Mouse (Mus musculus): ENCODE data around the gene Dntt. TPM values are rescaled to one million over a fixed set of nuclear protein-coding genes. Genes with fewer than 3 reads are reported as not detected.

Gene Dntt
- polyA plus RNA-seq (2012; rRNA removed), result 0.02 TPM in 1 of 2 replicates, not detected in the other

DNA sequence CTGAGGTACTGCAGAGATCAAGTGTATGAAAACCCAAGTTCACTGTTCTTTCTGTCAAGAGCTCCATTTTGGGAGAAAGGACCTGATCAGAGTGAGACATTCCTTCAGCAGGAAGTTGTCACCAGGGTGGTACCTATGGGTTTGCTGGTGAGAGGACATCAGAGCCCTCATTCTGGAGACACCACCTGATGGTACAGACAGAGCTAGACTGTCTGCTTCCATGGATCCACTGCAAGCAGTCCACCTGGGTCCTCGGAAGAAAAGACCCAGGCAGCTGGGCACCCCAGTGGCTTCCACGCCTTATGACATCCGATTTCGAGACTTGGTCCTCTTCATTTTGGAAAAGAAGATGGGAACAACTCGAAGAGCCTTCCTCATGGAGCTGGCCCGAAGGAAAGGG lies at the start of gene Dntt:
Gene Dntt, plus strand, starts transcription at position 57 of the 400 bp plus-strand sequence.

DNA sequence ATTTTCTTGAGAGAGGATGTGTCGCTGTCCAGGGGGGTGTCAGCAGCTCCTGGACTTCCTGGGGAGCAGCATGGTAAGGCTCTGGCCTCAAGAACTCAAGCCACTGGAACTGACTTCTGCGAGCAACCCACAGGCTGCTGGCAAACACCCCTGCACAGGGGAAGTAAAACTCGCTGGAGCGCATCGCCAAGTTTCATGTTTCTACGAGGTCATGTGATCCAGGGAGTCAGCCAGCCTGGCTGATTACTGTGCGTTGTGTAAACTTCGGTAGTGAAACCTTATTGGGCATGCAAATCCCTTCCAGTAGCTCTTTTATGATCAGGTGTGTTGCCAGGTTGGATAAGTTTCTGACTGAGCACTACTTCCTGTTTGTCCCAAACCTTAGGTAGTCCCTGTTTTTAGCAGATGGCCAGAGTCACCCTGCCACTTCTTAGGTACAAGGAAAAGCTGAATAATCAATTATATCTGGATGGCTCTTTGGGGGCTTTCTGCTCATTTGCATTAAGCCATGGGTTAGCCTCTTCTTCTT lies 35.0 kb upstream of the Dntt start, which contains the start of gene Blnk:
Gene Blnk, minus strand, starts transcription at position 479 of the 529 bp plus-strand sequence.

DNA sequence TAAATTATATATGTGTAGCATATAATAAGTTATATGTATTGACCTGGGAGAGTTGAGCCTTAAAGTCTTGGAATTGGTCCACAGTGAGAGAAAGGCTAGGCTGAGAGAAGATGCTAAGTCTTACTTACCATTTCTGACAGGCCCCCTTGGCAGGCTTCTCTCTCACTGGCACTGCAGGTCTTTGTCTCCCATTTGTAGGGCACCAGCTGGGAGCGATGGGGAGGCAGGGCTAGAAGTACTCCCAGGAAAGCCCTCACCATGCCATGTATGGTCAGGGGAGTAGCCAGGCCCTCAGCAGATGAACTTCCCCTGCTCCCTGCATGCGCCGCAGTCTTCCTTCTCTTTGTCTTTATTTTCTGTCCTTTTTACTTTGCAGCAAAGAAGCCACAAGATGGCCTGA lies 47.8 kb downstream of the Dntt start, which contains the start of gene Opalin:
Gene Opalin, minus strand, starts transcription at position 208 of the 400 bp plus-strand sequence.

Other genes with a start within 250 kb of the Dntt start
- 19.5 and 23.9 TPM in 2 replicates for gene Ccnj, start 198.0 kb upstream of the Dntt start, polyA plus RNA-seq (2012; rRNA removed)
- 6.3 and 6.7 TPM in 2 replicates for gene Zfp518a, start 134.6 kb upstream of the Dntt start, polyA plus RNA-seq (2012; rRNA removed)
- gene Blnk, start 34.7 kb upstream of the Dntt start, polyA plus RNA-seq (2012; rRNA removed), result 0.31 and 0.43 TPM in 2 replicates
- 0.03 and 0.05 TPM in 2 replicates for gene Opalin, start 47.8 kb downstream of the Dntt start, polyA plus RNA-seq (2012; rRNA removed)
- gene Tll2, start 177.6 kb downstream of the Dntt start, polyA plus RNA-seq (2012; rRNA removed), result 1.5 and 1.7 TPM in 2 replicates
- gene Tm9sf3, start 234.7 kb downstream of the Dntt start, polyA plus RNA-seq (2012; rRNA removed), result 93.2 and 95.0 TPM in 2 replicates

All from central nervous system, embryonic 14 days (tissue).